Mouse (Mus musculus) lung, postnatal 4 days (tissue): ENCODE results near the gene Tbce.
A peak's percentile ranks its signal among the peaks of the same experiment; 100 is the strongest.

Source experiments
- DNase-seq, 2 experiments: peaks; one replicate each; pipeline ENCODE4 v3.0.0; 2021

The Tbce gene

DNA sequence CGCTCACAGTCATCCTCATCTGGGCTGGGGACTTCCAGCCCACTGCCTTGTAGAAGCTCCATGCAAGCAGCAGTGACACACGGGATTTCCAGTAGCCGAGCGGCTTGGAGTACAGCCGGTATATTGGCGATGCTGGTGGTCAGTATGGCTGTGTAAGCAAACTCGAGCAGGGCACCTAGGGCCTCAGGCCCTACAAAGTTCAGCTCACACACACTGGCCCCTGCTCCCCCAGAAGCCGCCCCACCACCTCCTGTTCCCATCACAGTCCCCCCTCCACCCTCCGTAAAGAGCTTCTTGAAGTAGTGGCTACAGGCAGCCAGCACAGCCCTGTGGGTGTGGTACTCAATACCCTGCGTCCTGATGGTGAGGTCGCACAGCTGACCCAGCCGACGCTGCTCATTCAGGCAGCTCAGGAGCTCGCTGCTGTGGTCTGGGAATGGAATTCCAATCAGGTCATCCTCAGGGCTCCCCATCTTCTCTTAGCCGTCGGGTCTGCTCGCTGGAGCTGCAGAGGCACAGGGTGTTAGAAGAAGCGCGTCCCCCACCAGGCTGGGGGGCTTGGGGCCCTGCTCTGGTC, 74.0 kb downstream of the Tbce start:
- DNase-seq = no peak

DNA sequence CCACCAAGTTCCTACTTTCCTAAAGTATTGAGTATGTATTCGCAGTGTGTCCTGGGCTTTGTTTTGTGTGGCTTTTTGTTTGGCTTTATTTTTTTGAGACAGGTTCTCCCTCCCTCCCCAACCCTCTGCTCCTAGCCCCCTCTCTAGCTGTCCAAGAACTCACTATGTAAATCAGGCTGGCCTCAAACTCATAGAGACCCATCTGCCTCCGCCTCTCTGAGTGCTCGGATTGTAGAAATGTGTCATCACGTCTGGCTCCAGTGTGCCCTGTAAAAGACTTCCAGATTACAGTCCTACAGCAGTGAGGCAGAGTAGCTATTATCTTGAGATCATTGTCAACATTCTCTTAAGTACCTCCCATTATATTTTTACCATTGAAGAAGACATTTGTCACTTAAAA, 78.4 kb downstream of the Tbce start:
- DNase-seq = no peak

DNA sequence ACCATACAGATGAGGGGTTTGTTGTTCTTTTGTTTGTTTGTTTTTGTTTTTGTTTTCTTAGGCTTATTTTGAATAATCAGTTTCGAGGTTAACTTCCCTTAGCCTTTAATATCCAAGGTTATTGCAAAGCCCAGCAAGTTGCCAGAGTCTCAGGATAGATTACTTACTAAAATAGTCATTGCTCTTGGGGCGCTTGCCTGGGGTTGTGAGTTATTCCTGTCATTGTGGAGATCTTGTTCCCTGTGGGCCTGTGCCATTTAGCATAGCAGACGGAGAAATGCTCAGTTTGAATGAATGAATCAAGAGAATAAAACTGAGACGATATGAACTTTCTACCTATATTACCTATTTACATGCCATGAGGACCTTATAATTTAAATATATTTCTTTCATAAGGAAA, 79.2 kb downstream of the Tbce start:
- DNase-seq = no peak

GRCm38 (mm10) chr13:13956686-13957085, 82.8 kb downstream of the Tbce start:
- no peak for DNase-seq

GRCm38 (mm10) chr13:13954931-13955330, 84.5 kb downstream of the Tbce start:
- peak; percentile 62 to 65 for DNase-seq

DNA sequence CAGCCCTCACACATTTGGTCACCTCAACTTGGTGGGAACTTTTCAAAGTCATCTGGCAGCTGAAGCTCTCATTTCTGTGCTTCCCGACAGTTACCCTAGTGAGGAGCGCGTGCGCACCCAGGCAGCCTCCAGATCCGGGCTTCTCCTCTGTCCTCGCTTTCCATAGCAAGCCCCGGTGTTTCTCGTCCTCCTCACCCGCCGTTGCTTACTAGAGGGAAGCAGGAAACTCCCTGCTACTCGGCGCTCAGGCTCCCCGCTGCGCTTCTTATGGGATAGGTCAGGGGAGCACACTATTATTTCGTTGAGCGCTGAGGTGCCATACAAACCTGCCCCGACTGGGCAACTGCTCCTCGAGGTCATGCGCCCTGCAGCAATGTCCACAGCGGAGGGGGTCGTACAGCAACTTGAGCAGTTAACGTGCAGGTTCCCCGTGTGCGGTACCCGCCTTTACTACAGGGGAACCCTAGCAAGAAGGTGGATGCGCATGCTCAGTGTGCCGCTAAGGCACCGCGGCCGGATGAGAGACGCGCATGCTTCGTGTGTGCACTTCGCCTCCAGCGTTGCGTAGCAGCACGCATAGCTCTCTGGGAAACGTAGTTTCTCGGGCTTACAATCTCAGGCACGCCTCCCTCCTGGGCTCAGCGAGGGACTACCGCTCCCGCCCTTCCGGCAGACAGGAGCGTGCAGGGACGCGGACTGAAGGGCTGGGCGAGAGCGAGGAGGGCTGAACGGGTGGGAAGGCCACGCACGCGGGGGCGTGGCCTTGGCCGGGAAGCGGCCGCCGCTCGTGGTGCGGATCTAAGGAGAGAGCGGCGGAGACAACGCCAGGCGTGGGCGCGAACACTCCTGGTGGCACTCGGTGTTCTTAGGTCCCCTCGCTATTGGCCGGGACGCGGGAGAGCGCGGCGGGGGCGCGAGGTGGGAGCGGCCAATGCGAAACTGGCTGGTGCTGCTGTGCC, 85.3 kb downstream of the Tbce start, which contains the start of gene B3galnt2:
B3galnt2 (plus strand) TSS at position 596 of the 959 bp plus-strand sequence.
- DNase-seq = peak; percentile 96 to 99
